Mouse (Mus musculus) CH12.LX (cell line): ENCODE results near the gene Fam107b. TPM values are rescaled to one million over a fixed set of nuclear protein-coding genes. Genes with fewer than 3 reads are reported as not detected.

Source experiments
- DNase-seq: peaks from one replicate; pipeline ENCODE4 v3.0.0-alpha.2; 2013; ENCODE audit errors: extremely low read depth
- H3K27ac ChIP-seq: 2 replicates; pipeline ENCODE4 v1.5.1; 2012; ENCODE audit warnings: low read depth, mild to moderate bottlenecking, control low read depth, moderate library complexity; ENCODE audit not compliant: insufficient read depth
- H3K27me3 ChIP-seq: replicated peaks from 2 replicates; pipeline ENCODE3; 2012; ENCODE audit warnings: inconsistent platforms
- H3K36me3 ChIP-seq, 2 experiments: replicated peaks in 1 of 2; 2 replicates each; pipeline versions ENCODE3 to v1.6.1; 2012; ENCODE audit warnings: inconsistent platforms in 1 of 2, low read length in 1 of 2, mild to moderate bottlenecking in 1 of 2, mixed read lengths in 1 of 2, moderate library complexity in 1 of 2; ENCODE audit not compliant: control insufficient read depth in 1 of 2, insufficient read depth in 1 of 2
- H3K4me1 ChIP-seq, 2 experiments: 2 replicates each; pipeline ENCODE4 v1.6.1; 2012; ENCODE audit warnings: inconsistent platforms in 1 of 2, moderate library complexity in 1 of 2; ENCODE audit not compliant: insufficient read depth in 2 of 2, control insufficient read depth in 1 of 2
- H3K4me2 ChIP-seq: 2 replicates; pipeline ENCODE4 v1.6.1; 2012; ENCODE audit warnings: low read depth, mild to moderate bottlenecking, control low read depth; ENCODE audit not compliant: poor library complexity, insufficient read depth, severe bottlenecking
- H3K4me3 ChIP-seq, 3 experiments: fragments of 150-350 bp in 1 of 3; sonication (generic) in 1 of 3; replicated peaks in 1 of 3; 2 replicates each; pipeline versions ENCODE3 to v1.5.1; 2011 to 2012; ENCODE audit warnings: low read depth in 2 of 3, low read length in 2 of 3, mild to moderate bottlenecking in 2 of 3, moderate library complexity in 2 of 3, control low read depth in 1 of 3, improper control_type of control experiment in 1 of 3, inconsistent platforms in 1 of 3, mixed read lengths in 1 of 3; ENCODE audit not compliant: poor library complexity in 1 of 3
- H3K79me2 ChIP-seq: replicated peaks from 2 replicates; pipeline ENCODE4 v1.6.1; 2012; ENCODE audit warnings: mild to moderate bottlenecking, moderate library complexity; ENCODE audit not compliant: control insufficient read depth, poor library complexity, insufficient read depth, severe bottlenecking; ENCODE audit errors: extremely low read depth
- H3K9ac ChIP-seq: 2 replicates; pipeline ENCODE4 v1.6.1; 2012; ENCODE audit warnings: low read depth, mild to moderate bottlenecking, control low read depth, moderate library complexity; ENCODE audit not compliant: insufficient read depth
- H3K9me3 ChIP-seq: replicated peaks from 2 replicates; pipeline ENCODE3; 2012; ENCODE audit warnings: low read length, inconsistent platforms, mixed read lengths
- BHLHE40 ChIP-seq: IDR thresholded peaks from 2 replicates; pipeline ENCODE4 v1.6.1; 2011; ENCODE audit warnings: mild to moderate bottlenecking, low read depth, low read length, improper control_type of control experiment
- CHD1 ChIP-seq: IDR thresholded peaks from 2 replicates; pipeline ENCODE4 v1.6.1; 2012; ENCODE audit warnings: low read depth, low read length, improper control_type of control experiment, inconsistent platforms
- E2F4 ChIP-seq: IDR thresholded peaks from 2 replicates; pipeline ENCODE4 v1.6.1; 2011; ENCODE audit warnings: low read depth, low read length, improper control_type of control experiment; ENCODE audit not compliant: insufficient replicate concordance
- ELF1 ChIP-seq: IDR thresholded peaks from 2 replicates; pipeline ENCODE4 v1.6.1; 2014; ENCODE audit warnings: low read depth, mild to moderate bottlenecking, inconsistent platforms, low read length, improper control_type of control experiment
- IRF4 ChIP-seq: IDR thresholded peaks from 2 replicates; pipeline ENCODE4 v1.6.1; 2014; ENCODE audit warnings: low read depth, mild to moderate bottlenecking, inconsistent platforms, low read length, improper control_type of control experiment
- JUND ChIP-seq: conservative IDR thresholded peaks from 2 replicates; pipeline ENCODE4 v1.6.1; 2011; ENCODE audit warnings: low read depth, low read length, improper control_type of control experiment
- KAT2A ChIP-seq: IDR thresholded peaks from 2 replicates; pipeline ENCODE4 v1.6.1; 2012; ENCODE audit warnings: low read length, improper control_type of control experiment, inconsistent platforms; ENCODE audit not compliant: insufficient replicate concordance
- MEF2A ChIP-seq: IDR thresholded peaks from 2 replicates; pipeline ENCODE4 v1.6.1; 2014; ENCODE audit warnings: low read depth, mild to moderate bottlenecking, inconsistent platforms, low read length, improper control_type of control experiment, borderline replicate concordance
- MXI1 ChIP-seq: IDR thresholded peaks from 2 replicates; pipeline ENCODE4 v1.6.1; 2011; ENCODE audit warnings: mild to moderate bottlenecking, low read depth, low read length, improper control_type of control experiment
- MYC ChIP-seq: IDR thresholded peaks from 2 replicates; pipeline ENCODE4 v1.6.1; 2011; ENCODE audit warnings: low read depth, mild to moderate bottlenecking, improper control_type of control experiment, low read length
- NELFE ChIP-seq: IDR thresholded peaks from 2 replicates; pipeline ENCODE4 v1.6.1; 2011; ENCODE audit warnings: low read depth, low read length, improper control_type of control experiment
- POLR2A ChIP-seq: IDR thresholded peaks from 2 replicates; pipeline ENCODE4 v1.6.1; 2011; ENCODE audit warnings: low read depth, mild to moderate bottlenecking, improper control_type of control experiment, low read length
- POLR2AphosphoS2 ChIP-seq: IDR thresholded peaks from 2 replicates; pipeline ENCODE4 v1.6.1; 2011; ENCODE audit warnings: low read depth, low read length, improper control_type of control experiment
- RAD21 ChIP-seq: IDR thresholded peaks from 2 replicates; pipeline ENCODE4 v1.6.1; 2011; ENCODE audit warnings: low read depth, mild to moderate bottlenecking, low read length, improper control_type of control experiment, moderate library complexity
- SIN3A ChIP-seq: IDR thresholded peaks from 2 replicates; pipeline ENCODE4 v1.6.1; 2012; ENCODE audit warnings: low read length, improper control_type of control experiment, inconsistent platforms
- SMC3 ChIP-seq: IDR thresholded peaks from 2 replicates; pipeline ENCODE4 v1.6.1; 2011; ENCODE audit warnings: low read depth, low read length, improper control_type of control experiment
- TBP ChIP-seq: conservative IDR thresholded peaks from 2 replicates; pipeline ENCODE4 v1.6.1; 2011; ENCODE audit warnings: low read depth, low read length, improper control_type of control experiment
- USF1 ChIP-seq: IDR thresholded peaks from 2 replicates; pipeline ENCODE4 v1.6.1; 2014; ENCODE audit warnings: low read depth, mild to moderate bottlenecking, inconsistent platforms, low read length, improper control_type of control experiment
- ZC3H11A ChIP-seq: IDR thresholded peaks from 2 replicates; pipeline ENCODE4 v1.6.1; 2012; ENCODE audit warnings: low read depth, mild to moderate bottlenecking, inconsistent platforms, low read length, improper control_type of control experiment
- ZMIZ1 ChIP-seq: IDR thresholded peaks from 2 replicates; pipeline ENCODE4 v1.6.1; 2012; ENCODE audit warnings: low read depth, mild to moderate bottlenecking, inconsistent platforms, low read length, improper control_type of control experiment
- ZNF384 ChIP-seq: IDR thresholded peaks from 2 replicates; pipeline ENCODE4 v1.6.1; 2012; ENCODE audit warnings: low read depth, low read length, improper control_type of control experiment, inconsistent platforms
- dilution Hi-C: fragments of 300-500 bp; cut with MboI; formaldehyde crosslinking; loops from 2 replicates; pipeline ENCODE4 v1.14.3; 2020; ENCODE audit warnings: low sequenced_read_pairs; ENCODE audit not compliant: extremely low pct_unique_long_range_greater_than_20kb, extremely low pct_ligation_motif_present
- in situ Hi-C: fragments of 300-500 bp; cut with MboI; formaldehyde crosslinking; loops from 3 replicates; pipeline ENCODE4 v1.14.3; 2019; ENCODE audit warnings: low sequenced_read_pairs, low pct_ligation_motif_present, low pct_unique_long_range_greater_than_20kb, mixed read lengths
- polyA plus RNA-seq: library from polyadenylated mRNA; unstranded; fragments of >175 nt; gene quantifications from 2 replicates; pipeline ENCODE4 v1.2.1, GENCODE M21; 2012; ENCODE audit warnings: low read depth; ENCODE audit not compliant: insufficient read length
- total RNA-seq, 2 experiments: library from RNA; depleted of rRNA; stranded (reverse); fragments of 300-350 nt in 1 of 2; fragments of >200 nt in 1 of 2; gene quantifications; 2 replicates each; pipeline ENCODE4 v1.2.3; 2012 to 2014

Fam107b gene
- total and polyA plus RNA-seq, 3 experiments: 42.6 to 113 (median 71.7) TPM

- no peak overlapping the region for H3K27ac ChIP-seq
- TF ChIP-seq POLR2AphosphoS2: no peak
- TF ChIP-seq JUND: no peak
- no peak for TF ChIP-seq ZNF384
- TF ChIP-seq MYC: no peak
- no peak for TF ChIP-seq SIN3A
- no peak for TF ChIP-seq TBP
- no peak for TF ChIP-seq MXI1
- no peak for TF ChIP-seq USF1
- TF ChIP-seq POLR2A: no peak
- no peak for TF ChIP-seq SMC3
- no peak for TF ChIP-seq IRF4
- no peak for TF ChIP-seq CHD1
- no peak overlapping the region for H3K4me3 ChIP-seq
- no peaks in the 10 kb centered on the region for H3K36me3 ChIP-seq
- H3K4me2 ChIP-seq: no peak overlapping the region
- H3K79me2 ChIP-seq: no peaks in the 10 kb centered on the region
- dilution Hi-C loops: no loop called here
- in situ Hi-C loops: no loop called here
- DNase-seq: no peak
- peaks cover 4% of the 10 kb centered on the region for H3K9me3 ChIP-seq
- no peak overlapping the region for H3K9ac ChIP-seq
- no peaks in the 10 kb centered on the region for H3K4me1 ChIP-seq
- no peaks in the 10 kb centered on the region for H3K27me3 ChIP-seq
Measured at GRCm38 (mm10) chr2:3594663-3595318, 24.5 kb downstream of the Fam107b start.

- Histone ChIP-seq H3K79me2 (no peaks in the 10 kb centered on the region), H3K27me3 (no peaks in the 10 kb centered on the region), H3K9me3 (peaks cover 4% of the 10 kb centered on the region), H3K36me3 (no peaks in the 10 kb centered on the region), H3K27ac (no peak overlapping the region), H3K4me1 (peaks cover 0 to 6% of the 10 kb centered on the region in 2 experiments; a peak in 2 of 4 replicates), H3K4me3 (no peak overlapping the region), H3K4me2 (no peak overlapping the region; the same call in 1 of the 2 replicates), H3K9ac (no peak overlapping the region)
- dilution Hi-C loops: no loop called here
- no peak for TF ChIP-seq ZMIZ1
- no peak for TF ChIP-seq POLR2A
- TF ChIP-seq CHD1: no peak
- no peak for TF ChIP-seq MEF2A
- no peak for TF ChIP-seq ELF1
- TF ChIP-seq BHLHE40: no peak
- no peak for TF ChIP-seq NELFE
- TF ChIP-seq ZC3H11A: no peak
- TF ChIP-seq POLR2AphosphoS2: no peak
- no peak for TF ChIP-seq KAT2A
- no peak for TF ChIP-seq E2F4
- TF ChIP-seq RAD21: no peak
- TF ChIP-seq SMC3: no peak
- in situ Hi-C loops: no loop called here
- DNase-seq: peak; percentile 18
Measured at GRCm38 (mm10) chr2:3600421-3600820, 30.1 kb downstream of the Fam107b start.
